Mouse (Mus musculus) erythroblast, embryonic 14.5 days (primary cell): ENCODE measurements around the gene Wbp1. TPM values are rescaled to one million over a fixed set of nuclear protein-coding genes. Genes with fewer than 3 reads are reported as not detected.
A peak's percentile ranks its signal among the peaks of the same experiment; 100 is the strongest.
"Not testable (repeated sequence)": the region's sequence is repeated elsewhere in the genome, so short reads cannot be mapped to it uniquely, and the experiment has no call there.

Source experiments
- H3K27me3 ChIP-seq: 2 replicates; pipeline ENCODE4 v1.6.1; 2012; ENCODE audit warnings: inconsistent platforms; ENCODE audit not compliant: control insufficient read depth
- H3K36me3 ChIP-seq: 2 replicates; pipeline ENCODE4 v1.6.1; 2012; ENCODE audit warnings: mild to moderate bottlenecking, inconsistent platforms; ENCODE audit not compliant: control insufficient read depth
- H3K4me1 ChIP-seq: 2 replicates; pipeline ENCODE4 v1.6.1; 2012; ENCODE audit warnings: inconsistent platforms; ENCODE audit not compliant: control insufficient read depth
- H3K4me3 ChIP-seq: replicated peaks from 2 replicates; pipeline ENCODE3; 2012; ENCODE audit warnings: moderate library complexity, mild to moderate bottlenecking, inconsistent platforms
- H3K9me3 ChIP-seq: 2 replicates; pipeline ENCODE4 v1.6.1; 2012; ENCODE audit warnings: low read length, inconsistent platforms, mixed read lengths; ENCODE audit not compliant: control insufficient read depth
- GATA1 ChIP-seq: IDR thresholded peaks from 2 replicates; pipeline ENCODE4 v1.6.1; 2012; ENCODE audit warnings: low read length, inconsistent platforms, mixed read lengths
- TAL1 ChIP-seq: IDR thresholded peaks from 3 replicates; pipeline ENCODE4 v1.6.1; 2012; ENCODE audit warnings: low read length, inconsistent platforms, mixed read lengths
- polyA plus RNA-seq: library from polyadenylated mRNA; stranded (reverse); fragments of >175 nt; gene quantifications from 2 replicates; pipeline ENCODE4 v1.2.3, GENCODE M21; 2012

Gene Wbp1
- polyA plus RNA-seq, 1 experiment, result 16.2 TPM

GRCm38 (mm10) chr6:83161442-83161841 is 40.1 kb upstream of the Wbp1 start:
- Histone ChIP-seq H3K4me1 (peaks cover 28% of the 10 kb centered on the region), H3K27me3 (peaks cover 55% of the 10 kb centered on the region), H3K9me3 (peaks cover 7% of the 10 kb centered on the region; the same call in 1 of the 2 replicates), H3K36me3 (no peaks in the 10 kb centered on the region), H3K4me3 (no peak overlapping the region)
- no peak for TF ChIP-seq TAL1
- TF ChIP-seq GATA1, result no peak

- Histone ChIP-seq H3K27me3 (peaks cover 74% of the 10 kb centered on the region), H3K4me1 (peaks cover 26% of the 10 kb centered on the region)
- not testable (repeated sequence) for H3K4me3 ChIP-seq, H3K9me3 ChIP-seq, H3K36me3 ChIP-seq
Observed at GRCm38 (mm10) chr6:83159456-83159855, 38.1 kb upstream of the Wbp1 start.

DNA sequence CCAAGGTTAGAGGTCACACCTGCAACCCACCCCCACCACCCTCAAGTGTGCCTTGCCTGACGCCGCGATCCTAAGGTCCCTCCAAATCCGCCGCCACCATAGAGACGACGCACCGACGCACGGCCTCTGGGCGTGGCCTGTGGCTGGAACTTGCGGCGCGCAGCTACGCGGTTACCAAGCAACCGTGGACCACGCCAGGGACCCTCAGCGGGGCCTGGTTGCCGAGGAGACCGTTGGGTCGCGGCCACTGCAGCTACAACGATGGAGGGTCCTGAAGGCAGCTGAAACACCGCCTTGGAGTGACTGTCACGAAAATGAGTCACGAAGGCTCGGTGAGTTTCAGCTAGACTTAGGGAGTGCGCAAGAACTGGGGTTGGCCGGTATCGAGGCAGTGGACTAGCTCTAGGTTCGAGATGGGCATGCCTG is 34.9 kb upstream of the Wbp1 start, which contains the start of the genes Wdr54 and 1700003E16Rik:
Gene Wdr54, minus strand, starts transcription at position 139 of the 426 bp plus-strand sequence.
Gene 1700003E16Rik, plus strand, starts transcription at position 146 of the 426 bp plus-strand sequence.
- TF ChIP-seq GATA1 (no peak), TAL1 (no peak)
- Histone ChIP-seq H3K9me3 (no peaks in the 10 kb centered on the region), H3K36me3 (peaks cover 3% of the 10 kb centered on the region; the same call in 1 of the 2 replicates), H3K4me1 (peaks cover 14% of the 10 kb centered on the region), H3K4me3 (peak within 1 kb of the TSS; percentile 60), H3K27me3 (peaks cover 63% of the 10 kb centered on the region)

DNA sequence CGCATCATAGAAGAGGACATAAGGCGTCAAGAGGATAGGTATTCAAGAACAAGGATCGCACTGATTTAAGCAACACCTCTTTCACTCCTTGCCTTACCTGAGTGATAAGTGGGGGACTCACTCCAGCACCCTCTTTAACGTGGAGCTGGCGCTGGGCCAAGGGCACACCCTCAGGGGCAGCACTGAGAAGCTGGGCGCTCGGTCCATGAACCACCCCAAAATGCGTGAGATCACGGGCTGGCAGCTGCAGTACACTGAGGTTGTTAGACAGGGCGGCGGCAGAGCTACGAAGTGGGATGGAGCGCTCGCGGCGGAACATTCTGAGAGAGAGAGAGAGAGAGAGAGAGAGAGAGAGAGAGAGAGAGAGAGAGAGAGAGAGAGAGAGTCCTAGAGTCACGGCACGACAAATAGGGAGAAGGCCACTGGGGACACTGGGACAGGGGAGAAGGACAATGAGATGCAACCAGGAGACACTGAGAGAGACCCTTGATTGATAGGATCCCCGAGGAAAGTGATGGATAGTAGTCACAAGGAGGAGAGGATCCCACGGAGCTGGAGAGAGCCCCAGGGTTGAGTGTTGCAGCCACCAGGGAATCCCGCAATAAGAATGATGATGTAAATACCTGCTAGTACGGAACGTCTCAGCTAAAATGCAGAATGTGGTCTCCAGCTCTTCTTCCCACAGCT is 34.3 kb upstream of the Wbp1 start:
- no peak for TF ChIP-seq GATA1
- TF ChIP-seq TAL1, result no peak
- Histone ChIP-seq H3K27me3 (peaks cover 57% of the 10 kb centered on the region), H3K4me3 (peak overlapping the region; percentile 60), H3K9me3 (no peaks in the 10 kb centered on the region), H3K4me1 (peaks cover 14% of the 10 kb centered on the region), H3K36me3 (peaks cover 3% of the 10 kb centered on the region; the same call in 1 of the 2 replicates)

DNA sequence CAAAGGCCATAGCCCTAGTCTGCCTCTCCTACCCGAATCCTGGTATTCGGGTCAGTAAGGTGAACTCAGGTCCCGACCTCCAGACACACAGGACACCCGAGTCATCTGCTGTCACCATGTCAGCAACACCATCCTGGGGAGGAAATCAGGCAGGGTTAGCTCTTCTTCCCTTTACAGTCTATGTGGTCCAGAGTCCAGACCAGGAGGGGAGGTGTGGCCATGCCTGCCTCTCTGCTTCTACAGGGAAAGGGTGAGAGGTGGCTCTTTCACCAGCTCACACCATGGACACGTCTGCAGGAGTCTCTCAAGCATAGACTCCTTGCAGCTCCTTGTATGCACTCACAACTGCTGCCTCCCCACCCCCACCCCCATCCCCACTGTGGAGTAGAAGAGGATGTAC is 32.1 kb upstream of the Wbp1 start:
- TF ChIP-seq GATA1 (no peak), TAL1 (no peak)
- Histone ChIP-seq H3K4me3 (no peak overlapping the region), H3K27me3 (peaks cover 47% of the 10 kb centered on the region), H3K9me3 (no peaks in the 10 kb centered on the region), H3K36me3 (peaks cover 7% of the 10 kb centered on the region; the same call in 1 of the 2 replicates), H3K4me1 (peaks cover 14% of the 10 kb centered on the region)

- TF ChIP-seq GATA1 (no peak), TAL1 (no peak)
- Histone ChIP-seq H3K27me3 (peaks cover 47% of the 10 kb centered on the region), H3K9me3 (no peaks in the 10 kb centered on the region), H3K36me3 (peaks cover 9% of the 10 kb centered on the region; the same call in 1 of the 2 replicates), H3K4me3 (no peak overlapping the region), H3K4me1 (peaks cover 14% of the 10 kb centered on the region)
Observed at GRCm38 (mm10) chr6:83153038-83153437, 31.7 kb upstream of the Wbp1 start.

- no peak for TF ChIP-seq TAL1
- TF ChIP-seq GATA1, result no peak
- no peaks in the 10 kb centered on the region for H3K9me3 ChIP-seq
- peaks cover 14% of the 10 kb centered on the region for H3K4me1 ChIP-seq
- no peak overlapping the region for H3K4me3 ChIP-seq
- peaks cover 10% of the 10 kb centered on the region; the same call in 1 of the 2 replicates for H3K36me3 ChIP-seq
- H3K27me3 ChIP-seq, result peaks cover 43% of the 10 kb centered on the region
Observed at GRCm38 (mm10) chr6:83151721-83152120, 30.4 kb upstream of the Wbp1 start.

DNA sequence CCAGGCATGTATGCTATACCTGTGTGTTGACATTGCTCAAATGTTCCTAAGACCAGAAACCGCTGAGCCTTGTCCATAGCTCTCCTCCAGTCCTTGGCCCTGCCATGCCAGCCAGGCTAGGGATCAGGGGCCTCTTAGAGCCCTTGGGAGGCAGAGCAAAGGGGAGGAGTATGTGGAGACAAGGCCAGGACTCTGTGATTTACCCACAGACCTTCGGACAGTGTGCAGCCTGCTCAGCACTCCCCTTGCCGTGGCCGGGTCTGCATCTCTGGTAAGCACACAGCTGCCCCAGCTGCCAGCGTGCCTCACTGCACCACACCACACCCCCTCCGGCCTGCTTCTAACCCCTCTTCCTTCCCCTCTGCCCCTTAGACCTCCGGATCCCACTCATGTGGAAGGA is 25.9 kb upstream of the Wbp1 start:
- Histone ChIP-seq H3K9me3 (no peaks in the 10 kb centered on the region), H3K4me3 (no peak overlapping the region), H3K4me1 (peaks cover 3% of the 10 kb centered on the region), H3K27me3 (peaks cover 22% of the 10 kb centered on the region), H3K36me3 (peaks cover 10% of the 10 kb centered on the region; the same call in 1 of the 2 replicates)
- no peak for TF ChIP-seq GATA1
- TF ChIP-seq TAL1, result no peak

GRCm38 (mm10) chr6:83145805-83146204 is 24.4 kb upstream of the Wbp1 start:
- Histone ChIP-seq H3K4me3 (no peak overlapping the region), H3K9me3 (no peaks in the 10 kb centered on the region), H3K36me3 (peaks cover 7% of the 10 kb centered on the region; the same call in 1 of the 2 replicates), H3K4me1 (peaks cover 3% of the 10 kb centered on the region), H3K27me3 (peaks cover 33% of the 10 kb centered on the region)
- TF ChIP-seq TAL1 (no peak), GATA1 (no peak)
